Mouse (Mus musculus): ENCODE measurements around the gene Myh14. TPM values are rescaled to one million over a fixed set of nuclear protein-coding genes. Genes with fewer than 3 reads are reported as not detected.

Gene Myh14
- total and polyA plus RNA-seq, 2 experiments from 2014 or later = 1.4 to 2.9 TPM

- TF ChIP-seq EP300 (IDR thresholded peaks at IDR 0.05; ENCODE audit: low read depth) (no peak), CTCF (IDR thresholded peaks at IDR 0.05; ENCODE audit: low read depth) (no peak)
- no peak for ATAC-seq (ENCODE audit: insufficient read depth, low read depth)
- Histone ChIP-seq H3K4me1 (ENCODE audit: control insufficient read depth, insufficient read depth) (no peaks in the 10 kb centered on the region), H3K27ac (ENCODE audit: low read depth) (no peak overlapping the region), H3K9ac (replicated peaks; ENCODE audit: low read depth, low read length) (no peak overlapping the region), H3K4me2 (ENCODE audit: low read depth, low read length) (no peak overlapping the region), H3K36me3 (replicated peaks; ENCODE audit: control insufficient read depth, insufficient read depth, low read length) (no peaks in the 10 kb centered on the region), H3K9me3 (replicated peaks; ENCODE audit: control insufficient read depth, low read length) (no peaks in the 10 kb centered on the region), H3K4me3 (ENCODE audit: low read depth, low read length) (no peak overlapping the region), H3K27me3 (ENCODE audit: control insufficient read depth, insufficient read depth, low read length) (peaks cover 23% of the 10 kb centered on the region; the same call in 1 of the 2 replicates)
- no peak for DNase-seq (ENCODE audit: low spot score)
- WGBS = 20% methylated on average over 13 of the region's 13 CpGs
These were observed 38.0 kb downstream of the Myh14 start for GRCm38 (mm10) chr7:44632676-44633075.

- ATAC-seq (ENCODE audit: insufficient read depth, low read depth) (no peak), DNase-seq (ENCODE audit: low spot score) (no peak)
- H3K4me1 ChIP-seq (ENCODE audit: control insufficient read depth, insufficient read depth) = no peaks in the 10 kb centered on the region
- no peak overlapping the region for H3K4me2 ChIP-seq (ENCODE audit: low read depth, low read length)
- H3K4me3 ChIP-seq (ENCODE audit: low read depth, low read length) = no peak overlapping the region
- no peak overlapping the region for H3K9ac ChIP-seq (replicated peaks; ENCODE audit: low read depth, low read length)
- H3K36me3 ChIP-seq (replicated peaks; ENCODE audit: control insufficient read depth, insufficient read depth, low read length) = no peaks in the 10 kb centered on the region
- no peaks in the 10 kb centered on the region for H3K9me3 ChIP-seq (replicated peaks; ENCODE audit: control insufficient read depth, low read length)
- no peak overlapping the region for H3K27ac ChIP-seq (ENCODE audit: low read depth)
- WGBS = 70% methylated on average over 13 of the region's 13 CpGs
- H3K27me3 ChIP-seq (ENCODE audit: control insufficient read depth, insufficient read depth, low read length) = peaks cover 19% of the 10 kb centered on the region; the same call in 1 of the 2 replicates
- no peak for TF ChIP-seq EP300 (IDR thresholded peaks at IDR 0.05; ENCODE audit: low read depth)
- no peak for TF ChIP-seq CTCF (IDR thresholded peaks at IDR 0.05; ENCODE audit: low read depth)
These were observed 40.2 kb downstream of the Myh14 start for GRCm38 (mm10) chr7:44630437-44630836.

- H3K9ac ChIP-seq (replicated peaks; ENCODE audit: low read depth, low read length) = no peak overlapping the region
- H3K4me1 ChIP-seq (ENCODE audit: control insufficient read depth, insufficient read depth) = no peaks in the 10 kb centered on the region
- ATAC-seq (ENCODE audit: insufficient read depth, low read depth) (no peak), DNase-seq (ENCODE audit: low spot score) (no peak)
- H3K27me3 ChIP-seq (ENCODE audit: control insufficient read depth, insufficient read depth, low read length) = peaks cover 16% of the 10 kb centered on the region; the same call in 1 of the 2 replicates
- TF ChIP-seq CTCF (IDR thresholded peaks at IDR 0.05; ENCODE audit: low read depth) = no peak
- TF ChIP-seq EP300 (IDR thresholded peaks at IDR 0.05; ENCODE audit: low read depth) = no peak
- H3K27ac ChIP-seq (ENCODE audit: low read depth) = no peak overlapping the region
- 75% methylated on average over 15 of the region's 15 CpGs for WGBS
- no peak overlapping the region for H3K4me2 ChIP-seq (ENCODE audit: low read depth, low read length)
- no peak overlapping the region for H3K4me3 ChIP-seq (ENCODE audit: low read depth, low read length)
- no peaks in the 10 kb centered on the region for H3K9me3 ChIP-seq (replicated peaks; ENCODE audit: control insufficient read depth, low read length)
- H3K36me3 ChIP-seq (replicated peaks; ENCODE audit: control insufficient read depth, insufficient read depth, low read length) = no peaks in the 10 kb centered on the region
These were observed 42.1 kb downstream of the Myh14 start for GRCm38 (mm10) chr7:44628402-44629034.

GRCm38 (mm10) chr7:44626966-44627365 is 43.7 kb downstream of the Myh14 start:
- DNase-seq (ENCODE audit: low spot score) = no peak
- Histone ChIP-seq H3K27me3 (ENCODE audit: control insufficient read depth, insufficient read depth, low read length) (0 out of 2 replicates have a peak, but pooled peaks cover 9% of the 10 kb centered on the region), H3K4me3 (ENCODE audit: low read depth, low read length) (no peak overlapping the region), H3K4me1 (ENCODE audit: control insufficient read depth, insufficient read depth) (no peaks in the 10 kb centered on the region), H3K27ac (ENCODE audit: low read depth) (no peak overlapping the region), H3K4me2 (ENCODE audit: low read depth, low read length) (no peak overlapping the region), H3K36me3 (replicated peaks; ENCODE audit: control insufficient read depth, insufficient read depth, low read length) (no peaks in the 10 kb centered on the region), H3K9me3 (replicated peaks; ENCODE audit: control insufficient read depth, low read length) (no peaks in the 10 kb centered on the region), H3K9ac (replicated peaks; ENCODE audit: low read depth, low read length) (no peak overlapping the region)
- TF ChIP-seq EP300 (IDR thresholded peaks at IDR 0.05; ENCODE audit: low read depth) = no peak
- TF ChIP-seq CTCF (IDR thresholded peaks at IDR 0.05; ENCODE audit: low read depth) = no peak
- ATAC-seq (ENCODE audit: insufficient read depth, low read depth) = no peak
- WGBS = 63% methylated on average over 13 of the region's 13 CpGs

- Histone ChIP-seq H3K9me3 (replicated peaks; ENCODE audit: control insufficient read depth, low read length) (no peaks in the 10 kb centered on the region), H3K4me1 (ENCODE audit: control insufficient read depth, insufficient read depth) (no peaks in the 10 kb centered on the region), H3K4me2 (ENCODE audit: low read depth, low read length) (no peak overlapping the region), H3K27me3 (ENCODE audit: control insufficient read depth, insufficient read depth, low read length) (0 out of 2 replicates have a peak, but pooled peaks cover 4% of the 10 kb centered on the region), H3K27ac (ENCODE audit: low read depth) (no peak overlapping the region), H3K36me3 (replicated peaks; ENCODE audit: control insufficient read depth, insufficient read depth, low read length) (no peaks in the 10 kb centered on the region), H3K4me3 (ENCODE audit: low read depth, low read length) (no peak overlapping the region), H3K9ac (replicated peaks; ENCODE audit: low read depth, low read length) (no peak overlapping the region)
- no peak for DNase-seq (ENCODE audit: low spot score)
- ATAC-seq (ENCODE audit: insufficient read depth, low read depth) = no peak
- WGBS = 34% methylated on average over 1 of the region's 1 CpGs
- TF ChIP-seq EP300 (IDR thresholded peaks at IDR 0.05; ENCODE audit: low read depth) (no peak), CTCF (IDR thresholded peaks at IDR 0.05; ENCODE audit: low read depth) (no peak)
These were observed 44.6 kb downstream of the Myh14 start for GRCm38 (mm10) chr7:44626068-44626385.

Measured in heart, postnatal 0 days (tissue).